Mouse (Mus musculus) intestine, embryonic 15.5 days (tissue): ENCODE measurements around the gene Slc25a23. TPM values are rescaled to one million over a fixed set of nuclear protein-coding genes. Genes with fewer than 3 reads are reported as not detected.
"Not testable (repeated sequence)": the region's sequence is repeated elsewhere in the genome, so short reads cannot be mapped to it uniquely, and the experiment has no call there.

Experiments
- ATAC-seq: fragments of 200-750 bp; cut with Nextera tagmentation; 2 replicates; pipeline ENCODE4 v1.8.0; 2017; ENCODE audit warnings: moderate TSS enrichment, moderate library complexity
- H3K27ac ChIP-seq: fragments of 300-500 bp; sonication (generic); 2 replicates; pipeline ENCODE4 v1.5.1; 2015; ENCODE audit warnings: mild to moderate bottlenecking, inconsistent platforms
- H3K27me3 ChIP-seq: fragments of 300-500 bp; sonication (generic); replicated peaks from 2 replicates; pipeline ENCODE4 v1.6.1; 2015; ENCODE audit warnings: inconsistent platforms
- H3K36me3 ChIP-seq: fragments of 300-500 bp; sonication (generic); 2 replicates; pipeline ENCODE4 v1.6.1; 2015; ENCODE audit warnings: inconsistent platforms
- H3K4me1 ChIP-seq: fragments of 300-500 bp; sonication (generic); replicated peaks from 2 replicates; pipeline ENCODE4 v1.6.1; 2015; ENCODE audit warnings: inconsistent platforms
- H3K4me2 ChIP-seq: fragments of 300-500 bp; sonication (generic); replicated peaks from 2 replicates; pipeline ENCODE4 v1.6.1; 2015; ENCODE audit warnings: mild to moderate bottlenecking, inconsistent platforms
- H3K4me3 ChIP-seq: fragments of 300-500 bp; sonication (generic); replicated peaks from 2 replicates; pipeline ENCODE4 v1.5.1; 2015; ENCODE audit warnings: inconsistent platforms
- H3K9ac ChIP-seq: fragments of 300-500 bp; sonication (generic); 2 replicates; pipeline ENCODE4 v1.6.1; 2015; ENCODE audit warnings: inconsistent platforms
- H3K9me3 ChIP-seq: fragments of 300-500 bp; sonication (generic); 2 replicates; pipeline ENCODE4 v1.6.1; 2016; ENCODE audit warnings: inconsistent platforms
- WGBS: fragments of 180-500 bp; shearing (Covaris S2); methylation state at CpG from one replicate; pipeline ENCODE4 v1.1.7; 2015; 5-methylcytosine and 5-hydroxymethylcytosine counted together
- polyA plus RNA-seq: library from polyadenylated mRNA; unstranded; fragments of >200 nt; fragmentation: Nextera tagmentation; extraction: Ambion mirVana; gene quantifications from 2 replicates; pipeline ENCODE4 v1.2.1, GENCODE M21; 2015

Gene Slc25a23
- polyA plus RNA-seq, 1 experiment from 2014 or later = 7.8 TPM

- H3K27ac ChIP-seq = no peak overlapping the region
- no peak for ATAC-seq
- peaks cover 12% of the 10 kb centered on the region; the same call in 1 of the 2 replicates for H3K4me1 ChIP-seq
- 64% methylated on average over 5 of the region's 5 CpGs for WGBS
- no peak overlapping the region for H3K4me2 ChIP-seq
- H3K4me3 ChIP-seq = no peak overlapping the region
- H3K27me3 ChIP-seq = peaks cover 13% of the 10 kb centered on the region
- H3K9me3 ChIP-seq = no peaks in the 10 kb centered on the region
- H3K36me3 ChIP-seq = no peaks in the 10 kb centered on the region
- H3K9ac ChIP-seq = no peak overlapping the region
Measured at GRCm38 (mm10) chr17:57066908-57067307, 7.2 kb upstream of the Slc25a23 start.

- 0 out of 2 replicates have a peak overlapping the region, but pooled peaks have one; percentile 22 for H3K27ac ChIP-seq
- peak overlapping the region; percentile 54 for H3K4me2 ChIP-seq
- H3K9me3 ChIP-seq = no peaks in the 10 kb centered on the region
- peak overlapping the region; percentile 46 for H3K4me3 ChIP-seq
- peaks cover 22% of the 10 kb centered on the region for H3K27me3 ChIP-seq
- peak overlapping the region; percentile 46 for H3K9ac ChIP-seq
- ATAC-seq = no peak
- whole genome bisulfite sequencing = 10% methylated on average over 8 of the region's 8 CpGs
- no peaks in the 10 kb centered on the region for H3K36me3 ChIP-seq
- peaks cover 22% of the 10 kb centered on the region; the same call in 1 of the 2 replicates for H3K4me1 ChIP-seq
Measured at GRCm38 (mm10) chr17:57063031-57063430, 3.4 kb upstream of the Slc25a23 start.

- Histone ChIP-seq H3K4me2 (peak overlapping the region; percentile 54), H3K9ac (peak overlapping the region; percentile 42), H3K4me1 (peaks cover 22% of the 10 kb centered on the region; the same call in 1 of the 2 replicates), H3K27me3 (peaks cover 22% of the 10 kb centered on the region), H3K4me3 (peak overlapping the region; percentile 46), H3K36me3 (no peaks in the 10 kb centered on the region), H3K27ac (peak overlapping the region; percentile 90), H3K9me3 (no peaks in the 10 kb centered on the region)
- ATAC-seq = 0 out of 2 replicates have a peak, but pooled peaks have one; percentile 0
- 3% methylated on average over 22 of the region's 22 CpGs for WGBS
Measured at GRCm38 (mm10) chr17:57062548-57062947, 2.9 kb upstream of the Slc25a23 start.

GRCm38 (mm10) chr17:57062011-57062521 is 2.4 kb upstream of the Slc25a23 start:
- H3K36me3 ChIP-seq = no peaks in the 10 kb centered on the region
- H3K4me2 ChIP-seq = peak overlapping the region; percentile 54
- WGBS = under 1% methylated on average over 39 of the region's 39 CpGs
- peak overlapping the region; percentile 46 for H3K4me3 ChIP-seq
- H3K9me3 ChIP-seq = no peaks in the 10 kb centered on the region
- peak overlapping the region; percentile 90 for H3K27ac ChIP-seq
- peaks cover 22% of the 10 kb centered on the region for H3K27me3 ChIP-seq
- peaks cover 22% of the 10 kb centered on the region; the same call in 1 of the 2 replicates for H3K4me1 ChIP-seq
- H3K9ac ChIP-seq = peak overlapping the region; percentile 42
- ATAC-seq = peak; percentile 79

GRCm38 (mm10) chr17:57061069-57061468 is 1.4 kb upstream of the Slc25a23 start:
- Histone ChIP-seq H3K4me1 (peaks cover 22% of the 10 kb centered on the region; the same call in 1 of the 2 replicates), H3K36me3 (no peaks in the 10 kb centered on the region), H3K9ac (no peak overlapping the region), H3K27me3 (peaks cover 22% of the 10 kb centered on the region), H3K9me3 (no peaks in the 10 kb centered on the region), H3K4me3 (no peak overlapping the region), H3K4me2 (peak overlapping the region; percentile 94), H3K27ac (peak overlapping the region; percentile 86)
- ATAC-seq = no peak
- 34% methylated on average over 10 of the region's 10 CpGs for WGBS

GRCm38 (mm10) chr17:57060231-57060801 is 653 bp upstream of the Slc25a23 start:
- under 1% methylated on average over 44 of the region's 44 CpGs for WGBS
- no peak overlapping the region for H3K9ac ChIP-seq
- H3K4me3 ChIP-seq = peak overlapping the region; percentile 86
- peak overlapping the region; percentile 94 for H3K4me2 ChIP-seq
- ATAC-seq = peak; percentile 85
- no peaks in the 10 kb centered on the region for H3K36me3 ChIP-seq
- peaks cover 22% of the 10 kb centered on the region for H3K27me3 ChIP-seq
- peaks cover 18% of the 10 kb centered on the region; the same call in 1 of the 2 replicates for H3K4me1 ChIP-seq
- peak overlapping the region; percentile 86 for H3K27ac ChIP-seq
- no peaks in the 10 kb centered on the region for H3K9me3 ChIP-seq

- Histone ChIP-seq H3K27ac (peak within 1 kb of the TSS; percentile 86), H3K9me3 (no peaks in the 10 kb centered on the region), H3K4me3 (peak within 1 kb of the TSS; percentile 86), H3K9ac (peak within 1 kb of the TSS; percentile 73), H3K4me2 (peak within 1 kb of the TSS; percentile 94), H3K27me3 (peaks cover 22% of the 10 kb centered on the region), H3K4me1 (peaks cover 17% of the 10 kb centered on the region; the same call in 1 of the 2 replicates), H3K36me3 (peaks cover 3% of the 10 kb centered on the region; the same call in 1 of the 2 replicates)
- no peak for ATAC-seq
- 1% methylated on average over 20 of the region's 22 CpGs for WGBS
Measured at GRCm38 (mm10) chr17:57058891-57059485, 675 bp downstream of the Slc25a23 start, which contains the start of gene Crb3. Gene Crb3, plus strand, starts transcription at chr17:57059105.

- peaks cover 3% of the 10 kb centered on the region; the same call in 1 of the 2 replicates for H3K36me3 ChIP-seq
- WGBS = 74% methylated on average over 3 of the region's 3 CpGs
- H3K27ac ChIP-seq = no peak overlapping the region
Measured at GRCm38 (mm10) chr17:57056246-57056645, 3.4 kb downstream of the Slc25a23 start.

GRCm38 (mm10) chr17:57051679-57052078 is 8.0 kb downstream of the Slc25a23 start:
- H3K27ac ChIP-seq, H3K27me3 ChIP-seq, H3K4me1 ChIP-seq, H3K4me3 ChIP-seq, ATAC-seq, H3K9ac ChIP-seq, H3K4me2 ChIP-seq, H3K9me3 ChIP-seq, H3K36me3 ChIP-seq: not testable (repeated sequence)
- WGBS = 85% methylated on average over 4 of the region's 4 CpGs

More at GRCm38 (mm10) chr17:57056246-57056645, 3.4 kb downstream of the Slc25a23 start:
- H3K27me3 ChIP-seq = 0 out of 2 replicates have a peak, but pooled peaks cover 4% of the 10 kb centered on the region
- no peak overlapping the region for H3K4me2 ChIP-seq
- no peaks in the 10 kb centered on the region for H3K9me3 ChIP-seq
- no peak for ATAC-seq
- no peak overlapping the region for H3K4me3 ChIP-seq
- no peak overlapping the region for H3K9ac ChIP-seq
- H3K4me1 ChIP-seq = peaks cover 15% of the 10 kb centered on the region; the same call in 1 of the 2 replicates

- 85% methylated on average over 3 of the region's 3 CpGs for WGBS
- ATAC-seq = no peak
- Histone ChIP-seq H3K27ac (no peak overlapping the region), H3K9me3 (no peaks in the 10 kb centered on the region), H3K27me3 (no peaks in the 10 kb centered on the region), H3K9ac (no peak overlapping the region), H3K36me3 (no peaks in the 10 kb centered on the region), H3K4me2 (no peak overlapping the region), H3K4me1 (no peaks in the 10 kb centered on the region), H3K4me3 (no peak overlapping the region)
Measured at GRCm38 (mm10) chr17:57048816-57049215, 10.8 kb downstream of the Slc25a23 start.

GRCm38 (mm10) chr17:57047406-57047805 is 12.3 kb downstream of the Slc25a23 start:
- Histone ChIP-seq H3K9ac (no peak overlapping the region), H3K4me2 (no peak overlapping the region), H3K4me3 (no peak overlapping the region), H3K4me1 (no peaks in the 10 kb centered on the region), H3K27me3 (no peaks in the 10 kb centered on the region), H3K36me3 (no peaks in the 10 kb centered on the region), H3K9me3 (no peaks in the 10 kb centered on the region), H3K27ac (no peak overlapping the region)
- ATAC-seq = peak; percentile 55; the same call in 1 of the 2 replicates
- WGBS = 43% methylated on average over 5 of the region's 5 CpGs

GRCm38 (mm10) chr17:57041554-57041953 is 18.1 kb downstream of the Slc25a23 start, which contains the start of gene Slc25a41:
Gene Slc25a41, minus strand, starts transcription at chr17:57041654.
- WGBS = 71% methylated on average over 8 of the region's 8 CpGs
- no peak for ATAC-seq
- Histone ChIP-seq H3K9me3 (no peaks in the 10 kb centered on the region), H3K4me2 (no peak within 1 kb of the TSS), H3K4me1 (0 out of 2 replicates have a peak, but pooled peaks cover 3% of the 10 kb centered on the region), H3K27me3 (peaks cover 4% of the 10 kb centered on the region; the same call in 1 of the 2 replicates), H3K9ac (no peak within 1 kb of the TSS), H3K36me3 (no peaks in the 10 kb centered on the region), H3K4me3 (no peak within 1 kb of the TSS), H3K27ac (no peak within 1 kb of the TSS)
